Mouse (Mus musculus) adrenal gland, postnatal 25 days (tissue): ENCODE results near the gene Evl. TPM values are rescaled to one million over a fixed set of nuclear protein-coding genes. Genes with fewer than 3 reads are reported as not detected.
A peak's percentile ranks its signal among the peaks of the same experiment; 100 is the strongest.

Experiments used
- DNase-seq: peaks from one replicate; pipeline ENCODE4 v3.0.0; 2021; ENCODE audit warnings: mixed read lengths
- total RNA-seq: library from RNA; stranded (reverse); gene quantifications from 2 replicates; pipeline ENCODE4 v1.2.3, GENCODE M21; 2021

Gene Evl
- total RNA-seq, 1 experiment from 2014 or later, result 49.6 TPM

GRCm38 (mm10) chr12:108591586-108591985 lies 37.1 kb downstream of the Evl start:
- no peak for DNase-seq

GRCm38 (mm10) chr12:108592866-108593265 lies 38.3 kb downstream of the Evl start:
- DNase-seq, result no peak

GRCm38 (mm10) chr12:108600864-108601263 lies 46.3 kb downstream of the Evl start:
- DNase-seq, result no peak

GRCm38 (mm10) chr12:108601326-108601725 lies 46.8 kb downstream of the Evl start:
- DNase-seq, result no peak

- no peak for DNase-seq
Measured at GRCm38 (mm10) chr12:108604546-108604945, 50.0 kb downstream of the Evl start.

- DNase-seq, result no peak
Measured at GRCm38 (mm10) chr12:108605521-108606281, 51.2 kb downstream of the Evl start.

GRCm38 (mm10) chr12:108606321-108606720 lies 51.8 kb downstream of the Evl start:
- no peak for DNase-seq

- no peak for DNase-seq
Measured at GRCm38 (mm10) chr12:108609446-108609845, 54.9 kb downstream of the Evl start.

GRCm38 (mm10) chr12:108610255-108610654 lies 55.7 kb downstream of the Evl start:
- no peak for DNase-seq

- DNase-seq, result peak; percentile 63
Measured at GRCm38 (mm10) chr12:108613081-108613480, 58.6 kb downstream of the Evl start.

GRCm38 (mm10) chr12:108617511-108617910 lies 63.0 kb downstream of the Evl start:
- DNase-seq, result no peak

- no peak for DNase-seq
Measured at GRCm38 (mm10) chr12:108619853-108620416, 65.4 kb downstream of the Evl start.

GRCm38 (mm10) chr12:108622406-108622805 lies 67.9 kb downstream of the Evl start:
- no peak for DNase-seq

- no peak for DNase-seq
Measured at GRCm38 (mm10) chr12:108629556-108629955, 75.0 kb downstream of the Evl start.

GRCm38 (mm10) chr12:108630741-108631688 lies 76.5 kb downstream of the Evl start:
- DNase-seq, result no peak

- DNase-seq, result no peak
Measured at GRCm38 (mm10) chr12:108632501-108632900, 78.0 kb downstream of the Evl start.

GRCm38 (mm10) chr12:108634031-108634430 lies 79.5 kb downstream of the Evl start:
- DNase-seq, result no peak

GRCm38 (mm10) chr12:108635501-108635900 lies 81.0 kb downstream of the Evl start:
- DNase-seq, result no peak

- no peak for DNase-seq
Measured at GRCm38 (mm10) chr12:108637440-108637839, 82.9 kb downstream of the Evl start.

- DNase-seq, result no peak
Measured at GRCm38 (mm10) chr12:108639126-108639525, 84.6 kb downstream of the Evl start.

GRCm38 (mm10) chr12:108642019-108642418 lies 87.5 kb downstream of the Evl start:
- DNase-seq, result no peak

GRCm38 (mm10) chr12:108646234-108646633 lies 91.7 kb downstream of the Evl start:
- no peak for DNase-seq

GRCm38 (mm10) chr12:108647784-108648183 lies 93.3 kb downstream of the Evl start:
- no peak for DNase-seq
